Mouse (Mus musculus): ENCODE data around the gene Sec31b.

Gene Sec31b

DNA sequence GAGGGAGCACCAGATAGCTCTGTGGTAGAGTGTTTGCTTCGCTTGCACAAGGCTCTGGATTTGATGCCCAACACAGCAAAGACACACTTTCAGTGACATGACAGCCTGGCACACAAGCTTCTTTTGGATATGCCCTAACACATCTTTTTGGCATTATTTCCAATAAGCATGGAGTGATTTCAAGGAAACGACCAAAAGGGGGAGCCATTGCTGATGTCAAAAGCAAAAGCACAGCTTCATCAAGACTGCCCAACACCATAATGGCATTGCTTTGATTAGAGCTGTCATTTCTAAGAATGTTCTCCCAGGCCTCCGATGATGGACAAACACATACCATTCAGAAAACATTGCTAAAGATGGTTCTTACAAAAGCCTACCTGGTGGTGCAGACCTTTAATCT lies 69.1 kb downstream of the Sec31b start:
- in situ Hi-C loops (cut with MboI, MseI), result loop anchor here (5.0 kb wide), 1 partner anchor 51 kb away; no protein-coding TSS in a partner anchor

DNA sequence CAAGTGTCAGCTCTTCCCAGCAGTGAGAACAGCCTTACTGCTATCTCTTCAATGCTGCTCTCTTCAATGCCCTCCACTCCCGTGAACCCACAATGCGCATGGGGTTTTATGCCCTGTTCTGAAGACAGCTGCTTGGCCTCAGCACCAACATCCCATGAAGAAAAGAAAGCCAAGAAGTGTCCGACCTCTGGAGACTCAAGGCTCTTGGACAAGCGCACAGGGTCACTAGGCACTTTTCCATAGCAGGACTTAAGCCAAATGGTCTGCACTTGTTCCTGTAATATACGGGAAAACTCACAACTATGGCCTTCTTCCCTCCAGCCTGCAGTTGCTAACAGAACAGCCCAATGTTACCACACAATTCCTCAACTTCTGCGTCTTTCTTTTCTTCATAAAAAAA lies 70.4 kb downstream of the Sec31b start:
- in situ Hi-C loops (cut with MboI, MseI), result loop anchor here (5.0 kb wide), 1 partner anchor 52 kb away; no protein-coding TSS in a partner anchor

DNA sequence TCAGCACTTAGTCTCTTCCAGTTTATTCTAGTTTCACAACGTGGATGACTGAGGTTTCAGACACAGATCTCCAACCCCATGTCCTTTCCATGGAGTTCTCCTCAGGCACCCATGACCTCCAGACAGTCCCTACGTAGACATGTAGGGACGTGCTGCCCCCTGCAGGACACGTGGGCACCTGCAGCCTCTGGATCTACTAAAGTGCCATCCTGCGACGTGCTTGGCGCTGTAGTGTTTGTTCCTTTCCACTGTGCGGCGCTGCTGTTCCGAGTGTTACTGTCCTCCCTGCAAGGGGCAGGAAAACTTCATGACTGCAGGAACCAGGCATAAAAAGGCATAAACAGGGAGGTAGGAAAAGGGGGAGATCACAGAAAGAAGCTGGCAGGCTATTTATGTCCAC lies 71.5 kb downstream of the Sec31b start:
- in situ Hi-C loops (cut with MboI, MseI), result no loop called here

All from T-helper 2 cell (primary cell).